Mouse (Mus musculus) CD4-positive, CD25-positive, alpha-beta regulatory T cell, adult 2 months (primary cell): ENCODE results near the gene Sipa1l1.
"Not testable (repeated sequence)": the region's sequence is repeated elsewhere in the genome, so short reads cannot be mapped to it uniquely, and the experiment has no call there.

Experiments used
- DNase-seq: peaks from one replicate; pipeline ENCODE4 v3.0.0-alpha.2; 2012; ENCODE audit warnings: low read depth, low spot score

Sipa1l1 gene

GRCm38 (mm10) chr12:82476028-82476427, 306.9 kb downstream of the Sipa1l1 start:
- DNase-seq = no peak

GRCm38 (mm10) chr12:82476580-82476979, 307.5 kb downstream of the Sipa1l1 start:
- no peak for DNase-seq

GRCm38 (mm10) chr12:82477826-82478225, 308.7 kb downstream of the Sipa1l1 start:
- no peak for DNase-seq

- DNase-seq = no peak
Measured at GRCm38 (mm10) chr12:82478256-82478655, 309.1 kb downstream of the Sipa1l1 start.

- DNase-seq = no peak
Measured at GRCm38 (mm10) chr12:82479393-82479792, 310.3 kb downstream of the Sipa1l1 start.

- DNase-seq = not testable (repeated sequence)
Measured at GRCm38 (mm10) chr12:82480425-82480824, 311.3 kb downstream of the Sipa1l1 start.

- DNase-seq = no peak
Measured at GRCm38 (mm10) chr12:82485466-82485865, 316.3 kb downstream of the Sipa1l1 start.

- DNase-seq = no peak
Measured at GRCm38 (mm10) chr12:82486829-82487560, 317.9 kb downstream of the Sipa1l1 start.

- DNase-seq = peak; percentile 84
Measured at GRCm38 (mm10) chr12:82489093-82489492, 320.0 kb downstream of the Sipa1l1 start.

GRCm38 (mm10) chr12:82489621-82490020, 320.5 kb downstream of the Sipa1l1 start:
- no peak for DNase-seq

GRCm38 (mm10) chr12:82492456-82492855, 323.3 kb downstream of the Sipa1l1 start:
- DNase-seq = no peak

GRCm38 (mm10) chr12:82493260-82493659, 324.1 kb downstream of the Sipa1l1 start:
- not testable (repeated sequence) for DNase-seq

GRCm38 (mm10) chr12:82495936-82496335, 326.8 kb downstream of the Sipa1l1 start:
- DNase-seq = no peak

- no peak for DNase-seq
Measured at GRCm38 (mm10) chr12:82497866-82498631, 328.9 kb downstream of the Sipa1l1 start.

GRCm38 (mm10) chr12:82498701-82499100, 329.6 kb downstream of the Sipa1l1 start:
- DNase-seq = no peak

GRCm38 (mm10) chr12:82499731-82500130, 330.6 kb downstream of the Sipa1l1 start:
- DNase-seq = no peak
